Mouse (Mus musculus) MEL-GATA-1-ER (cell line): ENCODE measurements around the gene Phactr3.

Source experiments
- DNase-seq: peaks from one replicate; pipeline ENCODE4 v3.0.0-alpha.2; 2012; ENCODE audit warnings: low read depth; ENCODE audit errors: extremely low read depth

Gene Phactr3

GRCm38 (mm10) chr2:178257117-178257825 is 138.5 kb downstream of the Phactr3 start:
- no peak for DNase-seq

- DNase-seq: no peak
These were observed 139.3 kb downstream of the Phactr3 start for GRCm38 (mm10) chr2:178257986-178258555.

GRCm38 (mm10) chr2:178263055-178263454 is 144.3 kb downstream of the Phactr3 start:
- DNase-seq: no peak

GRCm38 (mm10) chr2:178264389-178264788 is 145.6 kb downstream of the Phactr3 start:
- no peak for DNase-seq

GRCm38 (mm10) chr2:178265454-178265853 is 146.7 kb downstream of the Phactr3 start:
- no peak for DNase-seq

GRCm38 (mm10) chr2:178270794-178271193 is 152.0 kb downstream of the Phactr3 start:
- no peak for DNase-seq

- DNase-seq: no peak
These were observed 153.6 kb downstream of the Phactr3 start for GRCm38 (mm10) chr2:178272350-178272749.

GRCm38 (mm10) chr2:178274126-178274525 is 155.4 kb downstream of the Phactr3 start:
- DNase-seq: no peak

- DNase-seq: no peak
These were observed 158.4 kb downstream of the Phactr3 start for GRCm38 (mm10) chr2:178277206-178277605.

- no peak for DNase-seq
These were observed 162.4 kb downstream of the Phactr3 start for GRCm38 (mm10) chr2:178281183-178281582.

GRCm38 (mm10) chr2:178287285-178287684 is 168.5 kb downstream of the Phactr3 start:
- no peak for DNase-seq

- no peak for DNase-seq
These were observed 169.9 kb downstream of the Phactr3 start for GRCm38 (mm10) chr2:178288666-178289065.

- DNase-seq: no peak
These were observed 184.8 kb downstream of the Phactr3 start for GRCm38 (mm10) chr2:178303453-178304187.

- no peak for DNase-seq
These were observed 185.4 kb downstream of the Phactr3 start for GRCm38 (mm10) chr2:178304188-178304529.

GRCm38 (mm10) chr2:178304669-178305068 is 185.9 kb downstream of the Phactr3 start:
- DNase-seq: no peak

- no peak for DNase-seq
These were observed 194.8 kb downstream of the Phactr3 start for GRCm38 (mm10) chr2:178313539-178313938.

- no peak for DNase-seq
These were observed 197.5 kb downstream of the Phactr3 start for GRCm38 (mm10) chr2:178316281-178316680.

GRCm38 (mm10) chr2:178319766-178320165 is 201.0 kb downstream of the Phactr3 start:
- no peak for DNase-seq

- no peak for DNase-seq
These were observed 202.5 kb downstream of the Phactr3 start for GRCm38 (mm10) chr2:178321271-178321670.

GRCm38 (mm10) chr2:178324410-178324809 is 205.6 kb downstream of the Phactr3 start:
- DNase-seq: no peak

- DNase-seq: no peak
These were observed 206.0 kb downstream of the Phactr3 start for GRCm38 (mm10) chr2:178324818-178325217.

GRCm38 (mm10) chr2:178326067-178326466 is 207.3 kb downstream of the Phactr3 start:
- no peak for DNase-seq
